Mouse (Mus musculus) lung, postnatal 4 days (tissue): ENCODE results near the gene Prss53.

Experiments
- DNase-seq, 2 experiments: peaks; one replicate each; pipeline ENCODE4 v3.0.0; 2021

Prss53 gene

GRCm38 (mm10) chr7:127890798-127891197 lies at the start of gene Prss53:
TSS of gene Prss53 (minus strand) at chr7:127890970.
- peak; percentile 30 to 55 for DNase-seq

- DNase-seq: no peak
Observed at GRCm38 (mm10) chr7:127936216-127936884, 45.6 kb upstream of the Prss53 start.

- no peak for DNase-seq
Observed at GRCm38 (mm10) chr7:127935748-127936159, 45.0 kb upstream of the Prss53 start.

- peak; percentile 97 for DNase-seq
Observed at GRCm38 (mm10) chr7:127935028-127935722, 44.4 kb upstream of the Prss53 start.

GRCm38 (mm10) chr7:127934075-127934474 lies 43.3 kb upstream of the Prss53 start:
- DNase-seq: peak in 1 of 2 experiments; percentile 18

- peak; percentile 72 to 88 for DNase-seq
Observed at GRCm38 (mm10) chr7:127932273-127933031, 41.7 kb upstream of the Prss53 start.

GRCm38 (mm10) chr7:127931351-127932135 lies 40.8 kb upstream of the Prss53 start:
- peak; percentile 69 to 84 for DNase-seq

- DNase-seq: no peak
Observed at GRCm38 (mm10) chr7:127930636-127931035, 39.9 kb upstream of the Prss53 start.

GRCm38 (mm10) chr7:127929923-127930322 lies 39.2 kb upstream of the Prss53 start, which contains the start of gene Prss8:
TSS of gene Prss8 (minus strand) at chr7:127930104.
- peak; percentile 80 to 90 for DNase-seq

GRCm38 (mm10) chr7:127928596-127928995 lies 37.8 kb upstream of the Prss53 start:
- DNase-seq: peak in 1 of 2 experiments; percentile 69

- no peak for DNase-seq
Observed at GRCm38 (mm10) chr7:127927726-127928125, 37.0 kb upstream of the Prss53 start.

- DNase-seq: no peak
Observed at GRCm38 (mm10) chr7:127926846-127927245, 36.1 kb upstream of the Prss53 start.

GRCm38 (mm10) chr7:127926066-127926465 lies 35.3 kb upstream of the Prss53 start:
- no peak for DNase-seq

- DNase-seq: peak; percentile 75 to 90
Observed at GRCm38 (mm10) chr7:127925252-127925651, 34.5 kb upstream of the Prss53 start.

GRCm38 (mm10) chr7:127923714-127924113 lies 32.9 kb upstream of the Prss53 start:
- no peak for DNase-seq

- peak in 1 of 2 experiments; percentile 42 for DNase-seq
Observed at GRCm38 (mm10) chr7:127922451-127923275, 31.9 kb upstream of the Prss53 start.

- DNase-seq: peak; percentile 58 to 65
Observed at GRCm38 (mm10) chr7:127921516-127921915, 30.7 kb upstream of the Prss53 start.

GRCm38 (mm10) chr7:127919290-127919689 lies 28.5 kb upstream of the Prss53 start:
- DNase-seq: no peak

- peak in 1 of 2 experiments; percentile 71 for DNase-seq
Observed at GRCm38 (mm10) chr7:127918203-127918602, 27.4 kb upstream of the Prss53 start.

GRCm38 (mm10) chr7:127915293-127915692 lies 24.5 kb upstream of the Prss53 start:
- DNase-seq: no peak

- no peak for DNase-seq
Observed at GRCm38 (mm10) chr7:127912938-127913337, 22.2 kb upstream of the Prss53 start.
